Mouse (Mus musculus) ES-Bruce4 (cell line): ENCODE measurements around the gene Spint5.

ENCODE experiments used
- CTCF ChIP-seq: IDR thresholded peaks from one replicate; pipeline ENCODE4 v1.8.1; 2011; ENCODE audit warnings: low read depth, low read length
- POLR2A ChIP-seq: IDR thresholded peaks from one replicate; pipeline ENCODE4 v1.8.1; 2011; ENCODE audit warnings: low read length; ENCODE audit not compliant: insufficient read depth

DNA sequence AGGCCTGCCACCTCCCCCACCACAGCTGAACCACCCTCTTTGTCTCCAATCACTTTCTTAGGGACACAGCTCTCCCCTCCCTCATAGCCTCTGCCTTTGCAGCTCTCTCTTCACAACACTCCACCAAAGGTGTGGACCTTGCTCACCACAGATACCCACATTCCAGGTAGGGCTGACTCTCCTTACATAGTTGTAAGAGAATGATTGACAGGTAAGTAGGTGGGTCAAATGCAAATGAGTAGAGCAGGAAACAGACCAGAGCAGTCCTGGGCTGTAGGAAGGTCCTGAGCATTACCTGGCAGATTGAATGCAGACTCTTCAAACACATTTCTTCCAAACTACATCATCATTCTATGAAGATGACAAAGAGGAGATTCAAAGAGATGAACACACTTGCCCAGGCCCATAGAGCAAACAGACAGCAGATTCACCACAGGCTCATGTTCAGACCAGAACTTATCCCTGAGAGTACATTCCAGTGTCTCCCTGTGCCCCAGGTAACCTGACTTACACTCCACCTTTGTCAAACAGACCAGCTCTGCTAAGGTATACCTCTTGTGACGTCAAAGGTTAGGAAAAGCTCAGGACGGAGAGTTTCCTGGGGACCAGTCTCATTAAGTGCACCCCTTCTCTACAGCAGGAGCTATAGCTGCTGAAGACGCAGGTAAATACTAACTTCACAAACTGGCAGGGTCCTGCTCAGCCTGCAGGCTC lies 22.4 kb downstream of the Spint5 start:
- TF ChIP-seq POLR2A, result no peak
- no peak for TF ChIP-seq CTCF
